Mouse (Mus musculus): ENCODE data around the gene Nr4a3. TPM values are rescaled to one million over a fixed set of nuclear protein-coding genes. Genes with fewer than 3 reads are reported as not detected.

Nr4a3 gene
- total RNA-seq, 1 experiment: 0.09 TPM

DNA sequence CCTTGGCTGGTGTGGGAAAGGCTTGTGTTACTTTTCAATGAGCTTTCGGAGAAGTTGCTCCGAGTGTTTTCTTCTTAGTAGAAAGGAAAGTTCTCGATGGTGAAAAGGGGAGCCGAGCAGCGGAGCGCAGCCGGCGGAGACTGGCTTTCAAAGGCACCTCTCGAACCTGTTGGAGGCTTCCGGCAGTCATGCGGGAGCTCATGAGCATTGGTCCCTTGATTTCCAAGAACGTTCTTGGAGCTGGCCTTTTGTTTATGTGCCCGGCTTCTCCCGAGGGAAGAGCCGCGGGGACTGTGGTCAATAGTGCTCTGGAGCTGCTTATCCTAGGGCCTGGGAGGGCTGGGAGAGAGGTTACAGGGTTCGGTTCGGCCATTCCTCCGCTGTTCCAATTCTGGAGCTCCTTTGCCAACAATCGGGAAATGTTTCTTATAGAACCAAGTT, 1.5 kb downstream of the Nr4a3 start:
- Histone ChIP-seq H3K4me1 (ENCODE audit: control insufficient read depth in 2 of 2, insufficient read depth in 2 of 2, low read length in 2 of 2, poor library complexity in 1 of 2) (no peaks in the 10 kb centered on the region), H3K27ac (ENCODE audit: insufficient read depth, low read depth, low read length, poor library complexity, severe bottlenecking) (no peak overlapping the region), H3K9ac (ENCODE audit: insufficient read depth, low read depth, low read length, poor library complexity, severe bottlenecking) (no peak overlapping the region), H3K4me3 (ENCODE audit: insufficient read depth in 1 of 2, low read depth in 1 of 2, low read length in 2 of 2, poor library complexity in 1 of 2, severe bottlenecking in 1 of 2) (peak overlapping the region; percentile 69 to 76; a peak in 3 of 4 replicates), H3K36me3 (ENCODE audit: control insufficient read depth, insufficient read depth, low read length, poor library complexity, severe bottlenecking) (no peaks in the 10 kb centered on the region), H3K9me3 (ENCODE audit: control insufficient read depth, insufficient read depth, low read depth, low read length) (no peaks in the 10 kb centered on the region)
- no peak for DNase-seq (ENCODE audit: low read depth, low spot score)
- in situ Hi-C loops (cut with MboI; ENCODE audit: low sequenced_read_pairs in 2 of 2, unreplicated experiment in 2 of 2): loop anchor here in 1 of 2 experiments (25.0 kb wide), 1 partner anchor 1709 kb away; the partner anchor contains the start of gene Foxe1
- TF ChIP-seq ZC3H11A (IDR thresholded peaks at IDR 0.05; ENCODE audit: borderline replicate concordance, low read depth, low read length) (no peak), MAFK (IDR thresholded peaks at IDR 0.05; ENCODE audit: insufficient read depth, low read depth, low read length) (no peak), CHD2 (IDR thresholded peaks at IDR 0.05; ENCODE audit: low read depth, low read length) (no peak), HCFC1 (IDR thresholded peaks at IDR 0.05; ENCODE audit: borderline replicate concordance, insufficient read depth, low read length) (no peak), ZNF384 (IDR thresholded peaks at IDR 0.05; ENCODE audit: low read depth, low read length) (no peak)

DNA sequence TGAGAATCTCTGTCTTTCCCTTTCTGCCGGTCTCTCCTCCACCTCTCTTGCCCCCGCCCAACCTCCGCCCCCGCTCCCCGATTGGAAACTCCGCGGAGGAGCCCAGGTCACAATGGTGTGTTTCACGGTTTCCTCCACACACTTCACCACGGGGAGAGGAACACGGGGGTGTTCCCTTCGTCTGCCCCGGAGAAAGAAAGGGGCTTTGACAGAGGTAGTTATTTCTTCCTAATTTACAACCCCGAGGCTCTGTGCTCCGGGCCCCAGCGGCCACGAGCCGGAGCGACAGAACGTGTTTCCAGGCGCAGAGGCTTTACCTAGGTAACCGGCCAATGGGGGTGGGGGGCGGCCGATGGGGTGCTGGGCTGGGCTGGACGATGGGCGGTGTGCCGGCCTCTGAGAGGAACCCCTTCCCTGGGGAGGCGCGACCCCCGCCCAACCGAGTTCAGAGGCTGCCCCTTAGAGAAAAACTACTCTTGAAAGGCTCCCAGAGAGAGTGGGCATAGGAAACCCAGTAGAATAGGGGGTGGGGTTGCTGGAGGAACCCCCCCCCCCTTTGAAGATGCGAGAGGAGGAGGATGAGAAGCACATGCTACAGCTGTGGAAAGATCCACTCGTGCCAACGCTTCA, 2.3 kb downstream of the Nr4a3 start:
- Histone ChIP-seq H3K9me3 (ENCODE audit: control insufficient read depth, insufficient read depth, low read depth, low read length) (no peaks in the 10 kb centered on the region), H3K27ac (ENCODE audit: insufficient read depth, low read depth, low read length, poor library complexity, severe bottlenecking) (no peak overlapping the region), H3K36me3 (ENCODE audit: control insufficient read depth, insufficient read depth, low read length, poor library complexity, severe bottlenecking) (no peaks in the 10 kb centered on the region), H3K4me1 (ENCODE audit: control insufficient read depth in 2 of 2, insufficient read depth in 2 of 2, low read length in 2 of 2, poor library complexity in 1 of 2) (0 out of 4 replicates have a peak, but pooled peaks cover 0 to 1% of the 10 kb centered on the region in 2 experiments), H3K9ac (ENCODE audit: insufficient read depth, low read depth, low read length, poor library complexity, severe bottlenecking) (no peak overlapping the region), H3K4me3 (ENCODE audit: insufficient read depth in 1 of 2, low read depth in 1 of 2, low read length in 2 of 2, poor library complexity in 1 of 2, severe bottlenecking in 1 of 2) (peak overlapping the region; percentile 8 to 33; a peak in 2 of 4 replicates)
- in situ Hi-C loops (cut with MboI; ENCODE audit: low sequenced_read_pairs in 2 of 2, unreplicated experiment in 2 of 2): loop anchor here in 1 of 2 experiments (25.0 kb wide), 1 partner anchor 1710 kb away; the partner anchor contains the start of gene Foxe1
- no peak for DNase-seq (ENCODE audit: low read depth, low spot score)
- TF ChIP-seq MAFK (IDR thresholded peaks at IDR 0.05; ENCODE audit: insufficient read depth, low read depth, low read length) (no peak), ZNF384 (IDR thresholded peaks at IDR 0.05; ENCODE audit: low read depth, low read length) (no peak), CHD2 (IDR thresholded peaks at IDR 0.05; ENCODE audit: low read depth, low read length) (no peak), HCFC1 (IDR thresholded peaks at IDR 0.05; ENCODE audit: borderline replicate concordance, insufficient read depth, low read length) (no peak), ZC3H11A (IDR thresholded peaks at IDR 0.05; ENCODE audit: borderline replicate concordance, low read depth, low read length) (no peak)

DNA sequence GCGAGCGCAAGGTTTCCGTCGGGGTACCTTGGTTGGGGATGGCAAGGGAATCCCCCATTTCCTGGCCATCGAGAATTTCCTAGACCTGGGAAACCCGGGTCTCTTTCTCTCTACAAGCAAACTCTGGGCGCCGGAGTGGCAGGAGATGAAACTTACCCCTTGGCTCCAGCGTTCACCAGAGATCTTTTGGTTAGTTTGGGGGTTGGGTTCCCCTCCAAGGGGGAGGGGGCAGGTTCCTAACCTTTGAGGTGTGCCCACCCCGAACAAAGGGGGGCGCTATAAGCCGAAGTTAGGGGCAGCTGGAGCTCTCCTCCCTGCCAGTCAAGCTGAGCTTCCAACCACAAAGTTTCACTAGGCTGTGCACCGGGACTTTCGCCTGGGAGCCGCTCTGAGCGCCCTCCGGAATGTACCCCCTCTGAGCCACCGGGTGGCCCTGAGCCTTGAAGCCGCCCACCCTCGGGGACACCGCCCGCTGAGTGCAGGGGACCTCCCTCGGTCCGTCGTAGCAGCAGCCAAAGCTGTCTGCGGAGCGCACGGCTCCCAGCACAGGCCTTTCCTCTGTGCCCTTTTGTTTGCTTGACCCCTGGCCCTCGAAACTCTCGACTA, 2.9 kb downstream of the Nr4a3 start:
- no peak for DNase-seq (ENCODE audit: low read depth, low spot score)
- H3K4me1 ChIP-seq (ENCODE audit: control insufficient read depth in 2 of 2, insufficient read depth in 2 of 2, low read length in 2 of 2, poor library complexity in 1 of 2): 0 out of 4 replicates have a peak, but pooled peaks cover 0 to 1% of the 10 kb centered on the region in 2 experiments
- no peaks in the 10 kb centered on the region for H3K36me3 ChIP-seq (ENCODE audit: control insufficient read depth, insufficient read depth, low read length, poor library complexity, severe bottlenecking)
- H3K4me3 ChIP-seq (ENCODE audit: insufficient read depth in 1 of 2, low read depth in 1 of 2, low read length in 2 of 2, poor library complexity in 1 of 2, severe bottlenecking in 1 of 2): peak overlapping the region; percentile 11 to 45; a peak in 2 of 4 replicates
- H3K9ac ChIP-seq (ENCODE audit: insufficient read depth, low read depth, low read length, poor library complexity, severe bottlenecking): no peak overlapping the region
- no peak overlapping the region for H3K27ac ChIP-seq (ENCODE audit: insufficient read depth, low read depth, low read length, poor library complexity, severe bottlenecking)
- no peaks in the 10 kb centered on the region for H3K9me3 ChIP-seq (ENCODE audit: control insufficient read depth, insufficient read depth, low read depth, low read length)
- in situ Hi-C loops (cut with MboI; ENCODE audit: low sequenced_read_pairs in 2 of 2, unreplicated experiment in 2 of 2): loop anchor here in 1 of 2 experiments (25.0 kb wide), 1 partner anchor 1711 kb away; the partner anchor contains the start of gene Foxe1
- TF ChIP-seq ZNF384 (IDR thresholded peaks at IDR 0.05; ENCODE audit: low read depth, low read length): no peak
- TF ChIP-seq ZC3H11A (IDR thresholded peaks at IDR 0.05; ENCODE audit: borderline replicate concordance, low read depth, low read length): no peak
- TF ChIP-seq HCFC1 (IDR thresholded peaks at IDR 0.05; ENCODE audit: borderline replicate concordance, insufficient read depth, low read length): no peak
- no peak for TF ChIP-seq MAFK (IDR thresholded peaks at IDR 0.05; ENCODE audit: insufficient read depth, low read depth, low read length)
- no peak for TF ChIP-seq CHD2 (IDR thresholded peaks at IDR 0.05; ENCODE audit: low read depth, low read length)

- in situ Hi-C loops (cut with MboI; ENCODE audit: low sequenced_read_pairs in 2 of 2, unreplicated experiment in 2 of 2): loop anchor here in 1 of 2 experiments (25.0 kb wide), 1 partner anchor 1711 kb away; the partner anchor contains the start of gene Foxe1
These were observed 3.7 kb downstream of the Nr4a3 start for GRCm38 (mm10) chr4:48048456-48049315.

More at GRCm38 (mm10) chr4:48048456-48049315, 3.7 kb downstream of the Nr4a3 start:
- Histone ChIP-seq H3K36me3 (ENCODE audit: control insufficient read depth, insufficient read depth, low read length, poor library complexity, severe bottlenecking) (no peaks in the 10 kb centered on the region), H3K9ac (ENCODE audit: insufficient read depth, low read depth, low read length, poor library complexity, severe bottlenecking) (no peak overlapping the region), H3K9me3 (ENCODE audit: control insufficient read depth, insufficient read depth, low read depth, low read length) (no peaks in the 10 kb centered on the region), H3K4me1 (ENCODE audit: control insufficient read depth in 2 of 2, insufficient read depth in 2 of 2, low read length in 2 of 2, poor library complexity in 1 of 2) (0 out of 4 replicates have a peak, but pooled peaks cover 0 to 1% of the 10 kb centered on the region in 2 experiments), H3K4me3 (ENCODE audit: insufficient read depth in 1 of 2, low read depth in 1 of 2, low read length in 2 of 2, poor library complexity in 1 of 2, severe bottlenecking in 1 of 2) (0 out of 4 replicates have a peak overlapping the region, but pooled peaks of 1 of the 2 experiments have one; percentile 11), H3K27ac (ENCODE audit: insufficient read depth, low read depth, low read length, poor library complexity, severe bottlenecking) (no peak overlapping the region)
- DNase-seq (ENCODE audit: low read depth, low spot score): no peak
- TF ChIP-seq HCFC1 (IDR thresholded peaks at IDR 0.05; ENCODE audit: borderline replicate concordance, insufficient read depth, low read length): no peak
- no peak for TF ChIP-seq ZNF384 (IDR thresholded peaks at IDR 0.05; ENCODE audit: low read depth, low read length)
- TF ChIP-seq CHD2 (IDR thresholded peaks at IDR 0.05; ENCODE audit: low read depth, low read length): no peak
- TF ChIP-seq ZC3H11A (IDR thresholded peaks at IDR 0.05; ENCODE audit: borderline replicate concordance, low read depth, low read length): no peak
- no peak for TF ChIP-seq MAFK (IDR thresholded peaks at IDR 0.05; ENCODE audit: insufficient read depth, low read depth, low read length)

All from ES-E14 (cell line).